ENCODE assay signal across 10 mouse cellular contexts in genomic region chr6:64684973-64685372, GRCm38 (mm10). TPM values are rescaled to one million over a fixed set of nuclear protein-coding genes. Genes with fewer than 3 reads are reported as not detected.
DNase-seq lines count a peak whose midpoint lies in the region; ATAC-seq lines count a peak whose summit lies in the region.
"Had no signal": no experiment of that assay in that cellular context is flagged by ENCODE, and none has a peak within 500 bp of the region (broad histone marks: within the 10 kb centered on the region; RNA-seq: fewer than 3 reads in every experiment).

No protein-coding gene starts in this region.

- H3K9ac ChIP-seq in kidney, embryonic 16.5 days (replicated peaks; ENCODE audit: low read length): no peak overlapping the region
- H3K9ac ChIP-seq: embryonic facial prominence, embryonic 15.5 days had no signal

- WGBS in kidney, embryonic 16.5 days: under 1% methylated on average over 4 of the region's 5 CpGs
- 6% methylated on average over 5 of the region's 5 CpGs for WGBS in embryonic facial prominence, embryonic 10.5 days

- no peak; the same call in 1 of the 2 replicates for ATAC-seq in kidney, embryonic 16.5 days (ENCODE audit: low FRiP score, low TSS enrichment)
- peak; percentile 83 for ATAC-seq in megakaryocyte progenitor cell, adult 5-6 weeks (replicated peaks; ENCODE audit: poor library complexity)

- H3K36me3 ChIP-seq in kidney, embryonic 16.5 days (ENCODE audit: insufficient read depth, low read length): no peaks in the 10 kb centered on the region
- H3K36me3 ChIP-seq in embryonic facial prominence, embryonic 10.5 days (replicated peaks): no peaks in the 10 kb centered on the region
- H3K36me3 ChIP-seq: embryonic facial prominence, embryonic 15.5 days had no signal

- no peak overlapping the region for H3K4me2 ChIP-seq in kidney, embryonic 16.5 days (replicated peaks; ENCODE audit: low read depth, low read length)
- H3K4me2 ChIP-seq: embryonic facial prominence, embryonic 15.5 days had no signal

- H3K4me1 ChIP-seq in kidney, embryonic 16.5 days (ENCODE audit: insufficient read depth, low read length): peaks cover 7% of the 10 kb centered on the region; the same call in 1 of the 2 replicates
- peaks cover 9% of the 10 kb centered on the region for H3K4me1 ChIP-seq in embryonic facial prominence, embryonic 10.5 days

- H3K9me3 ChIP-seq in kidney, embryonic 16.5 days (ENCODE audit: low read length): no peaks in the 10 kb centered on the region
- no peaks in the 10 kb centered on the region for H3K9me3 ChIP-seq in embryonic facial prominence, embryonic 10.5 days
- H3K9me3 ChIP-seq: embryonic facial prominence, embryonic 15.5 days had no signal

- DNase-seq in kidney, adult 18-20 months: peak; percentile 5
- peak; percentile 57 for DNase-seq in R1 (ENCODE audit: low read depth, low spot score)
- peak; percentile 47 for DNase-seq in embryonic facial prominence, embryonic 10.5 days (ENCODE audit: low spot score)
- peak; percentile 4 for DNase-seq in induced T-regulatory cell, adult 2 months (ENCODE audit: low read depth)
- no peak for DNase-seq in T-cell, adult 2 months (ENCODE audit: low spot score)
- no peak for DNase-seq in B cell, adult 2 months

- no peak overlapping the region for H3K27ac ChIP-seq in kidney, embryonic 16.5 days (ENCODE audit: low read length)
- no peak overlapping the region for H3K27ac ChIP-seq in embryonic facial prominence, embryonic 10.5 days (replicated peaks)
- H3K27ac ChIP-seq: embryonic facial prominence, embryonic 15.5 days; macrophage had no signal

- no peak overlapping the region for H3K4me3 ChIP-seq in kidney, embryonic 16.5 days (ENCODE audit: low read length)
- H3K4me3 ChIP-seq in embryonic facial prominence, embryonic 10.5 days: 0 out of 2 replicates have a peak overlapping the region, but pooled peaks have one; percentile 25
- H3K4me3 ChIP-seq: embryonic facial prominence, embryonic 15.5 days had no signal

- H3K27me3 ChIP-seq in kidney, embryonic 16.5 days (ENCODE audit: insufficient read depth, low read length): peaks cover 8% of the 10 kb centered on the region; the same call in 1 of the 2 replicates
- H3K27me3 ChIP-seq in embryonic facial prominence, embryonic 10.5 days (replicated peaks; ENCODE audit: low read depth, poor library complexity, severe bottlenecking): peaks cover 35% of the 10 kb centered on the region

RNA-seq across cellular contexts. Expression of gene Atoh1, which starts 44.0 kb away (rescaled TPM):
- 0.07 TPM in 1 of 2 replicates, not detected in the other for polyA plus RNA-seq in kidney, embryonic 16.5 days (2015; fragmentation: Nextera tagmentation; extraction: Ambion mirVana)
- polyA plus RNA-seq in embryonic facial prominence, embryonic 10.5 days (2016; fragmentation: Nextera tagmentation; extraction: Ambion mirVana): 1.1 and 2.9 TPM in 2 replicates
- not detected in 2 replicates for total RNA-seq in megakaryocyte progenitor cell, adult 5-6 weeks (2015)
- not detected in 2 replicates for total RNA-seq in megakaryocyte progenitor cell, adult 5-6 weeks (2017)
- polyA plus RNA-seq: macrophage had no signal

Comparison
In these comparisons a context has a peak if more than half of its experiments do, and no peak if none do; other contexts are left out.
1. DNase-seq: peak in kidney, adult 18-20 months (single experiment), R1 (single experiment), embryonic facial prominence, embryonic 10.5 days (single experiment) and induced T-regulatory cell, adult 2 months (single experiment); none in T-cell, adult 2 months (single experiment) and B cell, adult 2 months (0 of 2).